Mouse (Mus musculus) C3H10T1/2 (cell line): ENCODE data around the gene Cyb561. TPM values are rescaled to one million over a fixed set of nuclear protein-coding genes. Genes with fewer than 3 reads are reported as not detected.

ENCODE experiments used
- polyA plus RNA-seq, 2 experiments: library from polyadenylated mRNA; unstranded; fragments of >200 nt; fragmentation: generic; extraction: Trizol; gene quantifications; one replicate each; pipeline ENCODE4 v1.2.1; 2012; ENCODE audit warnings: missing spikeins in 2 of 2

Gene Cyb561
- under 1 TPM; 0.14 to 0.15 TPM for polyA plus RNA-seq

DNA sequence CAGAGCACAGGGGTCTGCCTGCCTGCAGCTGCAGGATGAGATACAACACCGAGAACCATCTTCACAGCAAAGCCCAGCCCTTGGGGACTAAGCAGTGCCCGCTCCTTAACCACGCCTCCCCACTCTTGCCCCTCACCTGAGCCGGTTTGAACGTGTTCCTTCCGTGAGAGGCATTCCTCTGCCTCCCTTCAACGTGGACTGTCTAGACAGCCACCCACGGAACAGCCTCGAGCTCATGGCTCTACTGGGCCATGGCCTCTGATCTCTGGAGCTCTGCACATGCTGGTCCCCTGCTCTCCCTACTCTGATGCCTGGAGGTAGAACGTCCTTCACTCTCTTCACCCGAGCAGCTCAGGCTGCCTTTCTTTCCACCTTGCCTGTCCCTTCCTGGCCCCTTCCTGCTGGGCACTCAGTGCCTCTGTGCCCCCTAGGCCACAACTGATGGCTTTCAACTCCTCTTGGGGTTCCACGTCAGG is at the start of gene Cyb561:
Gene Cyb561 (minus strand): TSS at position 426 of the 476 bp plus-strand sequence.

DNA sequence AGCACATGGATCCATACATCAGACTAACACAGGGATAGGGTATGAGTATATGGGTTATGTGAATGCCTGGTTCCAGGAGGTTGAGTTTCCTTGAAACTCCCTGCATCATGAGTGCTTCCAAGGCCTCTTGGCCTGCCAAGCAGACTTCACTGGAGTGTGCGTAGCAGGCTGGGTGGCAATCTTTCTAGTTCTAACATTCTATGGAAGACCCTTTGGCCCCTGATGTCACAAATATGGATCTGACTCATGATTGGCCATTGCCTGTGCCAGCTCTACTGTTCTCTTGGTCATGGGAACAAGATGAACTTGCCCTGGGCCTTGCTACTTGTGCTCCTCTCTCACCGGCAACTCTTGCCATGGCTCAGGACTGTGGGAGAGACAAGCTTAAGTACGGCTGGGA is 41.2 kb upstream of the Cyb561 start, which contains the start of gene Ace3:
Gene Ace3 (plus strand): TSS at position 301 of the 400 bp plus-strand sequence.

DNA sequence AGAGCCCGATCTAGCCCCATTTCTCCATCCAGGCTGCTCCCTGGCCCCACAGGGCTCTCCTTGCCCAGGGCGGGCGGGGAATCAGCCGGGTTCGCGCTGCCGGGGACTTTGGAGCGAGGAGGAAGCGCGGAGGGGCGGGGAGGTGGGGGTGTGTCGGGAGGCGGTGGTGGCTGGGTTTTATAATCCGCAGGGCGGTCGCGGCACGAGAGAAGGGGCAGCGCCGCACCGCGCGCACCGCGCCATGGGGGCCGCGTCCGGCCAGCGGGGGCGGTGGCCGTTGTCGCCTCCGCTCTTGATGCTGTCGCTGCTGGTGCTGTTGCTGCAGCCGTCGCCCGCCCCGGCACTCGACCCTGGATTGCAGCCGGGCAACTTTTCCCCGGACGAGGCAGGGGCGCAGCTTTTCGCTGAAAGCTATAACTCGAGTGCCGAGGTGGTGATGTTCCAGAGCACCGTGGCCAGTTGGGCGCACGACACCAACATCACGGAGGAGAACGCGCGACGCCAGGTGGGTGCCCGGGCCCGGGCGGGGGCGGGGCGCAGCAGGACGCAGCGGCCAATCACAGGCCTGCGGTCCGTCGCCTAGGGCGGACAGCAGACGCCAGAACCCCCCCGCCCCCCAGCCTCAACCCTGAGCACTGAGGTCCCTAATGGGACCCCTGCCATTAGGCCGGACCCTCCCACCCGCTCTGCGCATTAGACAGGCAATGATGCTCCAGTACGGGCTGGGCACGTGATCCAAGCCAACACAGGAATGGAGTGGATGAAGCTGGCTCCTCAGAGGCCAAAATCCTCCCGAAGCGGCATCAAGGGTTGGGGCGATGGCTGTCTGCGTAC is 14.8 kb upstream of the Cyb561 start, which contains the start of gene Ace:
Gene Ace (plus strand): TSS at position 205 of the 834 bp plus-strand sequence.

Other genes starting within 250 kb of the Cyb561 start
- not detected for gene Ace, start 14.6 kb upstream of the Cyb561 start, polyA plus RNA-seq
- not detected for gene Ace3, start 41.3 kb upstream of the Cyb561 start, polyA plus RNA-seq
- not detected for gene Kcnh6, start 54.8 kb upstream of the Cyb561 start, polyA plus RNA-seq
- gene Dcaf7, start 83.5 kb upstream of the Cyb561 start, polyA plus RNA-seq: 10 to 100 TPM; 17.9 to 41.8 TPM
- gene Taco1, start 112.7 kb upstream of the Cyb561 start, polyA plus RNA-seq: 10 to 100 TPM in 1 of 2 experiments, 1 to 10 TPM in 1; 8.3 to 12.9 TPM
- 10 to 100 TPM in 1 of 2 experiments, 1 to 10 TPM in 1; 9.4 to 26.9 TPM for gene Map3k3, start 131.3 kb upstream of the Cyb561 start, polyA plus RNA-seq
- 1 to 10 TPM in 1 of 2 experiments, not detected in 1; 1.1 TPM for gene Gm10840, start 207.5 kb upstream of the Cyb561 start, polyA plus RNA-seq
- gene Limd2, start 207.5 kb upstream of the Cyb561 start, polyA plus RNA-seq: 10 to 100 TPM; 71.9 to 89.6 TPM
- gene Strada, start 248.8 kb upstream of the Cyb561 start, polyA plus RNA-seq: 10 to 100 TPM; 15.6 to 21.2 TPM